Mouse (Mus musculus) G1E (cell line): ENCODE results near the gene Lmbrd2. TPM values are rescaled to one million over a fixed set of nuclear protein-coding genes. Genes with fewer than 3 reads are reported as not detected.

Experiments
- ATAC-seq: 2 replicates; pipeline ENCODE4 v1.8.0; 2016; ENCODE audit warnings: mild to moderate bottlenecking; ENCODE audit not compliant: insufficient number of reproducible peaks, poor library complexity, low FRiP score, severe bottlenecking; ENCODE audit errors: extremely low read depth
- DNase-seq: peaks from one replicate; pipeline ENCODE4 v3.0.0; 2012; ENCODE audit warnings: low spot score
- H3K27me3 ChIP-seq: 2 replicates; pipeline ENCODE4 v1.6.1; 2012; ENCODE audit warnings: mild to moderate bottlenecking, low read length, inconsistent platforms; ENCODE audit not compliant: insufficient read depth
- H3K36me3 ChIP-seq: replicated peaks from 2 replicates; pipeline ENCODE3; 2012; ENCODE audit warnings: mild to moderate bottlenecking, inconsistent platforms
- H3K4me1 ChIP-seq: 2 replicates; pipeline ENCODE4 v1.6.1; 2012; ENCODE audit warnings: low read depth, low read length, inconsistent platforms, mixed read lengths; ENCODE audit not compliant: insufficient read depth
- H3K4me3 ChIP-seq: 2 replicates; pipeline ENCODE4 v1.5.1; 2012; ENCODE audit warnings: low read depth, mild to moderate bottlenecking, inconsistent platforms, low read length, moderate library complexity, mixed read lengths
- H3K9me3 ChIP-seq: replicated peaks from 2 replicates; pipeline ENCODE4 v1.6.1; 2012; ENCODE audit warnings: inconsistent platforms
- CTCF ChIP-seq: IDR thresholded peaks from 2 replicates; pipeline ENCODE4 v1.5.1; 2012; ENCODE audit warnings: low read depth, low read length, inconsistent platforms, mixed read lengths
- GATA1 ChIP-seq: IDR thresholded peaks from 2 replicates; pipeline ENCODE4 v1.6.1; 2012; ENCODE audit warnings: borderline replicate concordance, low read length, inconsistent platforms, mixed read lengths
- GATA2 ChIP-seq: IDR thresholded peaks from 2 replicates; pipeline ENCODE4 v1.6.1; 2012; ENCODE audit warnings: low read depth, low read length, inconsistent platforms, borderline replicate concordance
- POLR2AphosphoS5 ChIP-seq: IDR thresholded peaks from 2 replicates; pipeline ENCODE4 v1.6.1; 2012; ENCODE audit warnings: low read depth, low read length, inconsistent platforms; ENCODE audit not compliant: insufficient replicate concordance
- TAL1 ChIP-seq: conservative IDR thresholded peaks from 2 replicates; pipeline ENCODE4 v1.6.1; 2012; ENCODE audit warnings: low read depth, low read length, inconsistent platforms, mixed read lengths
- polyA plus RNA-seq: library from polyadenylated mRNA; stranded (reverse); fragments of >175 nt; gene quantifications from 2 replicates; pipeline ENCODE4 v1.2.3, GENCODE M21; 2012
- total RNA-seq, 2 experiments: library from RNA; stranded (forward) in 1 of 2; stranded (reverse) in 1 of 2; fragments of 200-1000 nt in 1 of 2; fragments of >200 nt in 1 of 2; fragmentation: Nextera tagmentation in 1 of 2; gene quantifications; 2 replicates each; pipeline ENCODE4 v1.2.3; 2014 to 2017

Lmbrd2 gene
- total RNA-seq (2014; fragmentation: Nextera tagmentation) (19.1 and 21.7 TPM in 2 replicates), total RNA-seq (2017) (8.9 and 11.0 TPM in 2 replicates), polyA plus RNA-seq (0.41 and 0.53 TPM in 2 replicates)

- no peaks in the 10 kb centered on the region for H3K27me3 ChIP-seq
- peak; percentile 99 for ATAC-seq
- no peaks in the 10 kb centered on the region for H3K9me3 ChIP-seq
- peak within 1 kb of the TSS; percentile 98 for H3K4me3 ChIP-seq
- TF ChIP-seq GATA2 (no peak), CTCF (no peak), TAL1 (no peak), GATA1 (no peak), POLR2AphosphoS5 (no peak)
- H3K36me3 ChIP-seq = peaks cover 51% of the 10 kb centered on the region
- peaks cover 36% of the 10 kb centered on the region for H3K4me1 ChIP-seq
- DNase-seq = peak; percentile 82
Measured at GRCm38 (mm10) chr15:9140252-9140680, at the start of gene Lmbrd2. Lmbrd2 (plus strand) TSS chr15:9140550.

GRCm38 (mm10) chr15:9090662-9091061 is 49.7 kb upstream of the Lmbrd2 start:
- no peak for DNase-seq
- H3K36me3 ChIP-seq = peaks cover 91% of the 10 kb centered on the region

GRCm38 (mm10) chr15:9093598-9094365 is 46.6 kb upstream of the Lmbrd2 start:
- no peaks in the 10 kb centered on the region for H3K27me3 ChIP-seq
- DNase-seq (no peak), ATAC-seq (0 out of 2 replicates have a peak, but pooled peaks have one; percentile 32)
- H3K36me3 ChIP-seq = peaks cover 89% of the 10 kb centered on the region
- H3K4me3 ChIP-seq = peak overlapping the region; percentile 61; the same call in 1 of the 2 replicates
- peaks cover 63% of the 10 kb centered on the region for H3K4me1 ChIP-seq
- TF ChIP-seq GATA2 (no peak), GATA1 (no peak), CTCF (no peak), POLR2AphosphoS5 (no peak), TAL1 (no peak)
- no peaks in the 10 kb centered on the region for H3K9me3 ChIP-seq

More at GRCm38 (mm10) chr15:9090662-9091061, 49.7 kb upstream of the Lmbrd2 start:
- Histone ChIP-seq H3K4me1 (peaks cover 86% of the 10 kb centered on the region), H3K4me3 (no peak overlapping the region), H3K27me3 (no peaks in the 10 kb centered on the region), H3K9me3 (no peaks in the 10 kb centered on the region)
- no peak for ATAC-seq
- TF ChIP-seq CTCF = no peak
- no peak for TF ChIP-seq TAL1
- no peak for TF ChIP-seq GATA2
- no peak for TF ChIP-seq GATA1
- no peak for TF ChIP-seq POLR2AphosphoS5

- H3K9me3 ChIP-seq = no peaks in the 10 kb centered on the region
- no peaks in the 10 kb centered on the region for H3K27me3 ChIP-seq
- DNase-seq = peak; percentile 50
- peaks cover 90% of the 10 kb centered on the region for H3K36me3 ChIP-seq
- peaks cover 61% of the 10 kb centered on the region for H3K4me1 ChIP-seq
- H3K4me3 ChIP-seq = peak overlapping the region; percentile 61; the same call in 1 of the 2 replicates
- ATAC-seq = peak; percentile 94
- TF ChIP-seq CTCF (no peak), GATA1 (no peak), GATA2 (no peak), POLR2AphosphoS5 (no peak), TAL1 (no peak)
Measured at GRCm38 (mm10) chr15:9094366-9094750, 46.0 kb upstream of the Lmbrd2 start.

- Histone ChIP-seq H3K4me3 (no peak overlapping the region), H3K4me1 (peaks cover 48% of the 10 kb centered on the region), H3K36me3 (peaks cover 91% of the 10 kb centered on the region), H3K27me3 (no peaks in the 10 kb centered on the region), H3K9me3 (no peaks in the 10 kb centered on the region)
- no peak for ATAC-seq
- TF ChIP-seq GATA1 = no peak
- no peak for DNase-seq
Measured at GRCm38 (mm10) chr15:9096865-9097264, 43.5 kb upstream of the Lmbrd2 start.

- ATAC-seq (no peak), DNase-seq (no peak)
- Histone ChIP-seq H3K9me3 (no peaks in the 10 kb centered on the region), H3K4me3 (no peak overlapping the region), H3K27me3 (no peaks in the 10 kb centered on the region), H3K4me1 (peaks cover 20% of the 10 kb centered on the region), H3K36me3 (peaks cover 97% of the 10 kb centered on the region)
- TF ChIP-seq TAL1 (no peak), CTCF (no peak), GATA1 (no peak), POLR2AphosphoS5 (no peak), GATA2 (no peak)
Measured at GRCm38 (mm10) chr15:9100446-9101077, 39.8 kb upstream of the Lmbrd2 start.
